Mouse (Mus musculus): ENCODE results near the gene Ifng. TPM values are rescaled to one million over a fixed set of nuclear protein-coding genes. Genes with fewer than 3 reads are reported as not detected.
A peak's percentile ranks its signal among the peaks of the same experiment; 100 is the strongest.

Ifng gene
- total RNA-seq, 2 experiments from 2014 or later, result not detected

DNA sequence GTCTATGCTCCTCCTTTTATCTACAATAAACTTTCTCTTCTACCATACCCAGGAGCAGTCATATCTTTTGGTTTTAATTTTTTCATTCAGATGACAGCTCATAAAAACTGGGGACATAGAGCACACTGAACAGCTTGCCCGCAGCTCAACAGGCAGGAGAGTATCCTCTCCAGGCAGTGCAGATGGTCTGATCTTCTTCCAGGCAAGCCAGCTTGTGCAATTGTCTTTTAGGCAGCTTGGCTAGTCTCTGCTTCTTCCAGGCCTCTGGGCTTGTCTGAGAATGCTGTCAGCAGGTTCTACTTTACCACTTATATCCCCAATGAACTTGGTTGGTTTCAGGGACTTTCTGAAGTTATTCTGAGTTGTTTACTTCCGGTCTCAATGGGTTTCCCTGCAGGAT is 35.9 kb downstream of the Ifng start:
- DNase-seq (ENCODE audit: low spot score in 2 of 2), result peak; percentile 5 to 21
- intact Hi-C loops (cut with DNase I), result no loop called here

GRCm38 (mm10) chr10:118477297-118477696 is 36.5 kb downstream of the Ifng start:
- intact Hi-C loops (cut with DNase I), result no loop called here
- no peak for DNase-seq (ENCODE audit: low spot score in 2 of 2)

DNA sequence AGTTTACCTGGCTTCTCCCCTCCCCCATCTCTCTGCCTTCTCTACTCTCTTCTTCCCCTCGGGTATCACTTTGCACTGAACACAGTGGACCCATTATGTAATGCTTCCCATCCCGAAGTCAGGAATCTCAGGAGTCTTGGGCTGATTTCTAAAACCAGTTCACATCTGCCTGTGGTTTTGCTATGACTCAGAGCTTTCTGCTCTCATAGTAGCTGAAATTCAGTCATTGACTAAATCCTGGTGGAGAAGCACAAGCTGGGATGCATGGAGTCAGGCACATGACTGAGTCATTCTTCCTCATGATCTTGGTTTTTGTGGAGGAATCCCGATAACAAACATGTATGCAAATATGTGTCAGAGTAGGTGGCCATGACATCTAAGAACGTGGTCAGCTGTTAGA is 38.4 kb downstream of the Ifng start:
- intact Hi-C loops (cut with DNase I), result no loop called here

DNA sequence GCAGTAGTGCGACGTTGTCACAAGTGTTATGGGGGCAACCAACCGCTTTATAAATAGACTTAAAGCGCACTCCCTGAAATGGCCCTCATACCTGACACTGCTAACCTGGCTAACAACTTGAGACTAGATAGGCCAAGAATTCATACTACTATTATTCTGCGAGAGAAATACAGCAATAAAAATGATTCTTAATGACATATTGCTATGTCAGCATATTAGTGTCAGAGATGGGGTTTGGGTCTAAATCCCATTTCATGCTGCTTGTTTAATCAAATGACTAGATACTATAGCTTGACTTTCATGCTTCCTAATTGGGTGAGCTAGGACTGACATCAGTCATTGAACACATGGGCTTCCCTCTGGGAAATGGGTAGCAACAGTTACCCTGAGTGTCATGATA is 39.3 kb downstream of the Ifng start:
- no peak for DNase-seq (ENCODE audit: low spot score in 2 of 2)
- intact Hi-C loops (cut with DNase I), result no loop called here

More for the DNA sequence above, 38.4 kb downstream of the Ifng start:
- peak; percentile 3 to 14 for DNase-seq (ENCODE audit: low spot score in 2 of 2)

- intact Hi-C loops (cut with DNase I), result no loop called here
- no peak for DNase-seq (ENCODE audit: low spot score in 2 of 2)
Measured at GRCm38 (mm10) chr10:118480793-118481192, 39.9 kb downstream of the Ifng start.

GRCm38 (mm10) chr10:118494109-118494508 is 53.3 kb downstream of the Ifng start:
- intact Hi-C loops (cut with DNase I), result no loop called here

GRCm38 (mm10) chr10:118495362-118495761 is 54.5 kb downstream of the Ifng start:
- DNase-seq (ENCODE audit: low spot score in 2 of 2), result no peak

More at GRCm38 (mm10) chr10:118494109-118494508, 53.3 kb downstream of the Ifng start:
- no peak for DNase-seq (ENCODE audit: low spot score in 2 of 2)

More at GRCm38 (mm10) chr10:118495362-118495761, 54.5 kb downstream of the Ifng start:
- intact Hi-C loops (cut with DNase I), result no loop called here

Other genes starting within 250 kb of the Ifng start
- not detected for gene Il22, start 236.1 kb upstream of the Ifng start, total RNA-seq (2021)
- under 1 TPM; 0.75 to 0.85 TPM for gene Gm32717, start 200.3 kb upstream of the Ifng start, total RNA-seq (2021)
- gene Gm32802, start 182.4 kb upstream of the Ifng start, total RNA-seq (2021), result under 1 TPM; 0.75 to 0.85 TPM
- gene Iltifb, start 146.0 kb upstream of the Ifng start, total RNA-seq (2021), result not detected
- not detected for gene Gm9040, start 114.1 kb upstream of the Ifng start, total RNA-seq (2021)
- not detected for gene Gm9044, start 108.6 kb upstream of the Ifng start, total RNA-seq (2021)
- gene Gm9045, start 103.2 kb upstream of the Ifng start, total RNA-seq (2021), result not detected
- not detected for gene Gm9046, start 97.8 kb upstream of the Ifng start, total RNA-seq (2021)
- not detected for gene Gm9048, start 92.4 kb upstream of the Ifng start, total RNA-seq (2021)
- gene Gm9049, start 86.9 kb upstream of the Ifng start, total RNA-seq (2021), result not detected